Mouse (Mus musculus): ENCODE measurements at regions not wholly inside any gene's neighbourhood (a gene's known extent, or its start where the extent isn't known, plus 50 kb on each side); places are given as distances from the start of the nearest gene placed in this dataset.

DNA sequence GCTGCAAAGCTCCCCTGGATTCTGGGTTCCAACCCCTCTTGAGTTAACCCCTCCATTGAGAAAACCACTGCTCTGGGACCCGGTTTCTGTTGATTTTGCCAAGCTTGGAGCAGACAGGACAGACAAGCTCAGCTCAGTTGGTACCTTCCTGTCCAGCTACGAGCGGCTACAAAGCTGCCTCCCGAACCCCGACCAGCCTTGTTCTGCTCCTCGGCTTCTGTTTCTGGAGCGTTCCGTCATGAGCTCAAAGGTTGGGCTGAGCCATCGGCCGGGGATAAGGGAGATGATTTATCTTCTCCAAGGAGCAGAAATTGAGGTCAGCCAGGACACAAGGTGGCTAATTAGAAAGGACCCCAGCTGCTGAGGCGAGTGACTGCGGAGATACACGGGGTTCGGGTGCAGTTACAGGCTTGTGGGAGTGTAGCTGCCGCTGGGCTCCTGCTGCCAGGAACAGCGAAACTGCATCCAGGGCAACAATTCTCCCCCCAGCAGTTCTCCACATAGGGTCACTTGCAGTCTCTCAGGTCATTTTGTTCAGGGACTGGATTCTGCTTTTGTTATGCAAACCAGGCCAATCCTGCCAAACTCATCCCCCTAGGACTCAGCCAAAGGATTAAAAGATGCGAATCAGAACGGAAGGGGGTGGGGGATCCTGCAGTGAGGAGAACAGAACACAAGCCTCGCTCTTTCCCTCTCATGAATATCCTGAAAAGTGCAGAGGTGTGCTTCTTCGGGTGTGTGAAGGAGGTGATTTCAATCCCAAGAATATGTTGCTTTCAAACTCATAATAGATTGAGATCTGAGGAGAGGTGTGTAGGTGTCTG is 50.0 kb upstream of the Tmem132d start:
- peak; percentile 7 for DNase-seq (ENCODE audit: low read depth, low spot score)
